Mouse (Mus musculus) C2C12 (cell line): ENCODE measurements around the gene Capn11. TPM values are rescaled to one million over a fixed set of nuclear protein-coding genes. Genes with fewer than 3 reads are reported as not detected.

Experiments
- H3K27me3 ChIP-seq: one replicate; pipeline ENCODE4 v1.6.1; 2011; ENCODE audit not compliant: control insufficient read depth, insufficient read depth, insufficient read length
- H3K36me3 ChIP-seq: one replicate; pipeline ENCODE4 v1.6.1; 2011; ENCODE audit not compliant: control insufficient read depth, insufficient read depth
- H3K4me3 ChIP-seq: one replicate; pipeline ENCODE4 v1.5.1; 2011; ENCODE audit warnings: mild to moderate bottlenecking, control low read depth; ENCODE audit not compliant: poor library complexity, insufficient read depth, severe bottlenecking
- H3K79me2 ChIP-seq: one replicate; pipeline ENCODE4 v1.6.1; 2011; ENCODE audit not compliant: control insufficient read depth, insufficient read depth
- H3K79me3 ChIP-seq: one replicate; pipeline ENCODE4 v1.6.1; 2011; ENCODE audit warnings: low read depth, control low read depth
- H3ac ChIP-seq: one replicate; pipeline ENCODE3; 2011; ENCODE audit warnings: low read depth; ENCODE audit not compliant: control insufficient read depth, insufficient read length
- CEBPB ChIP-seq: IDR thresholded peaks from one replicate; pipeline ENCODE4 v1.6.1; 2011; ENCODE audit warnings: low read depth, mild to moderate bottlenecking, control low read depth, moderate library complexity
- CTCF ChIP-seq: IDR thresholded peaks from one replicate; pipeline ENCODE4 v1.5.1; 2011; ENCODE audit not compliant: control insufficient read depth, insufficient read depth, insufficient read length
- FOSL1 ChIP-seq: IDR thresholded peaks from one replicate; pipeline ENCODE4 v1.8.0; 2011; ENCODE audit warnings: mild to moderate bottlenecking, low read length; ENCODE audit not compliant: poor library complexity, insufficient read depth, severe bottlenecking
- MAX ChIP-seq: IDR thresholded peaks from one replicate; pipeline ENCODE4 v1.6.1; 2011; ENCODE audit warnings: mild to moderate bottlenecking, control low read depth
- MYOD1 ChIP-seq: IDR thresholded peaks from one replicate; pipeline ENCODE4 v1.6.1; 2011; ENCODE audit warnings: low read depth; ENCODE audit not compliant: control insufficient read depth, insufficient read length
- MYOG ChIP-seq: IDR thresholded peaks from one replicate; pipeline ENCODE4 v1.6.1; 2011; ENCODE audit not compliant: control insufficient read depth, insufficient read length; ENCODE audit errors: extremely low read depth
- USF1 ChIP-seq: IDR thresholded peaks from one replicate; pipeline ENCODE4 v1.6.1; 2011; ENCODE audit warnings: low read depth, mild to moderate bottlenecking, control low read depth, moderate library complexity
- polyA plus RNA-seq: library from polyadenylated mRNA; unstranded; fragments of >200 nt; fragmentation: generic; extraction: Trizol; gene quantifications from one replicate; pipeline ENCODE4 v1.2.1, GENCODE M21; 2012; ENCODE audit warnings: missing spikeins

The Capn11 gene
- polyA plus RNA-seq, 1 experiment = 0.04 TPM

DNA sequence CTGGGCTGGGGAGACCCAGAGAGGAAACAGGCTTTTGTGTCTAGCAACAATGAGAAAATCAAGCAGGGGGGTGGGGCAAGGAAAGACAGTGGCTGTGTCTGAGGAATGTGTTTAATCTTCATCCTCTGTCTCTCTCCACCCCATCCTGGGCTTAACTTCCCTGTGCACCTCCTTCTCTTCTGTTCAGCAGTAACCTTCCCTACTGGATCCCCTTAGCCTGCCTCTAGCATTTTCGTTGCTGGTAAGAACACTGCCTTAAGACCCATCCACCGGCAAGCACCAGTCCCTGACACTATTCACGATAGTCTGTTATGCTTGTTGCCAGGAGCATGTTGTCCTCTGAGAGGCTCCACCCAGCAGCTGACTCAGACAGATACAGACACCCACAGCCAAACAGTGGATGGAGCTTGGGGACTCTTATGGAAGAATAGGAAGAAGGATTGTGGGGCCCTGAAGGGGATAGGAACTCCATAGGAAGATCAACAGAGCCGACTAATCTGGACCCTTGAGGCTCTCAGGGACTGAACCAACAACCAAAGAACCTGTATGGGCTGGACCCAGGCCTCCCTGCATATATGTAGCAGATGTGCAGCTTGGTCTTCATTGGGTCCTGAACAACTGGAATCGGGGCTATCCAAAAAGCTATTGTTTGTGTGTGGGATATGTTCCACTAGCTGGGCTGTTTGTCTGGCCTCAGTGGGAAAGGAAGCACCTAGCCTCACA lies 48.8 kb downstream of the Capn11 start:
- Histone ChIP-seq H3ac (no peak overlapping the region), H3K4me3 (no peak overlapping the region), H3K79me3 (no peaks in the 10 kb centered on the region), H3K79me2 (no peaks in the 10 kb centered on the region), H3K36me3 (no peaks in the 10 kb centered on the region), H3K27me3 (no peaks in the 10 kb centered on the region)
- TF ChIP-seq MYOD1 = no peak
- TF ChIP-seq MYOG = no peak
- no peak for TF ChIP-seq USF1
- TF ChIP-seq FOSL1 = no peak
- no peak for TF ChIP-seq MAX
- TF ChIP-seq CEBPB = no peak
- no peak for TF ChIP-seq CTCF

DNA sequence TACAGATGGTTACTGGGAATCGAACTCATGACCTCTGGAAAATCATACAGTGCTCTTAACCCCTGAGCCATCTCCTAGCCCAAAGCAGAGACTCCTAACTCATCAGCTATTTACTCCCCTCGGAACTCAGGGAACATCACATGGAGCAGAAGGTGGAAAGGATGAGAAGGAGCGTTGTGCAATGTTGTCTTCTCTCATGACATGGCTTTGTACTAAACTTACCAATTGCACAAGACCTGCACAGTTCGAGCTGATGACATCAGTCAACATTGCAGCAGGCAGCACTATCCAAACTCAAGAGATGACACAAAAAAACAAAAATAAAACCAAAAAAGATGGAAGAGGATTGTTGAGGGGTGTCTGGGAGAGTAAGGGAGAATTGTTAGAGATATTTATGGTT lies 50.7 kb downstream of the Capn11 start:
- TF ChIP-seq CEBPB (peak; percentile 40), CTCF (no peak)

DNA sequence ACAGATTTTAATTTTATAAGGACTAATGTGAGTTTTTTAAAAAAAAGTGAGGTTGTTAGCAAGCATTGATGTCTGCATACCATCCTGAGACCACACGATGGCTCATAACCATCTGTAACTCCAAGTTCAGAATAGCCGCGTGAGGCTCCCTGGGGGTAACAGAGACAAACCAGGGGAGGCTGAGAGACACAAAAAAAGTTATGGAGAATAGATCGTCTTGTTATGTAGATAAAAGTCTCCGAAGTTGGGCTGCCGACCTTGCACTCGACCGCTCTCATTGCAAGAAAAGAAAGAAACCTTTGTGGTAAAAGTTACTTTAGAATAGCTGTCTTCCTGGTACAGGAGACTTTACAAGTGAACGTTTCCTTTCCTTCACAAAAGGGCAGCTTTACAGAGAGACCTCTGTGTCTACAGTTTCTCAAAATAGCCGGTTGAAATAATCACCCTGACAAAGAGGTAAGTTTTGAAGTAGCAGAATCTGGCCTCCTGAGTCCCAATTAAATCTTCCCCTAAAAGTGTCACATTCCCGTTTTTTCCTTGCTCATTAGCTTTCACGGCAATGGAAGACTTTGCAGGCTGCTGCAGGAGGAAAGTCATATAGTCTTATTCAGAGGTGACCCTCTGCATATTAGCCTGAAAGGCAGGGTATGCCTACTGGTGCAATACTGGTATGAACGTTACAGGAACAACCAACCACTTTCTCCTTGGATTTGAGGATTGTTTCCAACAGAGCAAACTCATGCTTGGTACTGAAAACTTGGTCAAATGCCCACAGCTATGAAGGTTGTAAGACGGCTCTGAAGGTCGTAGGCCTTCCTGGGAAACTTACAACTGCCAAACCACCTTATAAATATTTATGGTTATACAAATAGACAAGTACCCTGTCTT lies 51.9 kb downstream of the Capn11 start:
- H3K4me3 ChIP-seq = no peak overlapping the region
- no peaks in the 10 kb centered on the region for H3K27me3 ChIP-seq
- no peaks in the 10 kb centered on the region for H3K36me3 ChIP-seq
- no peak for TF ChIP-seq FOSL1
- no peak for TF ChIP-seq MYOG
- TF ChIP-seq CTCF = no peak
- TF ChIP-seq MAX = no peak
- TF ChIP-seq CEBPB = no peak
- no peak for TF ChIP-seq USF1
- no peak for TF ChIP-seq MYOD1
- H3K79me2 ChIP-seq = no peaks in the 10 kb centered on the region
- H3K79me3 ChIP-seq = no peaks in the 10 kb centered on the region
- H3ac ChIP-seq = no peak overlapping the region

More for the DNA sequence above, 50.7 kb downstream of the Capn11 start:
- Histone ChIP-seq H3ac (no peak overlapping the region), H3K79me2 (no peaks in the 10 kb centered on the region), H3K4me3 (no peak overlapping the region), H3K79me3 (no peaks in the 10 kb centered on the region), H3K27me3 (no peaks in the 10 kb centered on the region), H3K36me3 (no peaks in the 10 kb centered on the region)

DNA sequence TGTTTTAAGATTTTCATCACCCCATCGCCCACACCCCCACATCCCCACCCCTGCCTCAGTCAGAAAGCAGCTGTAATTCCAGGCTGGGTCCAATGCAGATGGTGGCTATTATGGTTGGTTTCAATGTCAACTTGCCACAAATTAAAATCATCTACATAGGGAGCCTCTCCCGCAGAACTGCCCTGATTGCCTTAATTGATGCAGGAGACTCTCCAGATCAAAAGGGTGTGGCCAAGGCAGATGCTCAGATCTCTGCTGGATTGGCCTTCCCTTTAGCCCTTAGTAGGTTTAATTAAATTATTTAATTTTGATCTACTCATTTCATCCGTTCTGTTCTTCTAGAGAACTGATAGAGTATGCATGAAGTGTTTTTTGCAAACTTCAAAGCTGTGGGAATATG lies 56.1 kb downstream of the Capn11 start:
- no peaks in the 10 kb centered on the region for H3K79me2 ChIP-seq
- H3K36me3 ChIP-seq = no peaks in the 10 kb centered on the region
- H3K79me3 ChIP-seq = no peaks in the 10 kb centered on the region
- H3K4me3 ChIP-seq = no peak overlapping the region
- TF ChIP-seq FOSL1 (no peak), CTCF (no peak), USF1 (no peak), CEBPB (no peak), MYOG (no peak), MAX (no peak), MYOD1 (no peak)
- H3K27me3 ChIP-seq = no peaks in the 10 kb centered on the region
- no peak overlapping the region for H3ac ChIP-seq

DNA sequence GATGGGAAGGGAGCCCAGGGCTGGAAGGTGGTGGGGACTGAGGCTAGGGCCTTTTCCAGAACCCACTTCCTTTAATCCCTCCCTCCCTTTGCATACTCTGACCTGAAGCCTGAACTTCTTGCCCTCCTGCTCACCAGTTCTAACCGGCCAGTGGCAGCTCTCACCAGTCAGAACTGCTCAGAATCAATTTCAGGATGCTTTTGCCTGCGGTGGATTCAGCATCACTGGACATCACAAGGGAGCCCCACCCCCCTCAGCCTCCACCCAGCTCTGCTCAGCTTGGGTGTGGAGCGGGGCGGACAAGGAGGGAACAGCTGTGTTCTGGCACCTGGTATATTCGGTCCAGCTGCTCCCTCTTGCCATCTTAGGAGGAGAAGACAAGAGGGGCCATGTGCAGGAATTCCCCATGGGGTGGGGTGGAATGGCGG lies 57.2 kb downstream of the Capn11 start, which contains the start of gene Mymx:
Gene Mymx (minus strand): TSS at position 226 of the 428 bp plus-strand sequence.
- Histone ChIP-seq H3ac (no peak within 1 kb of the TSS), H3K4me3 (no peak within 1 kb of the TSS), H3K79me3 (no peaks in the 10 kb centered on the region), H3K36me3 (no peaks in the 10 kb centered on the region), H3K79me2 (no peaks in the 10 kb centered on the region), H3K27me3 (no peaks in the 10 kb centered on the region)
- TF ChIP-seq MYOG = no peak

DNA sequence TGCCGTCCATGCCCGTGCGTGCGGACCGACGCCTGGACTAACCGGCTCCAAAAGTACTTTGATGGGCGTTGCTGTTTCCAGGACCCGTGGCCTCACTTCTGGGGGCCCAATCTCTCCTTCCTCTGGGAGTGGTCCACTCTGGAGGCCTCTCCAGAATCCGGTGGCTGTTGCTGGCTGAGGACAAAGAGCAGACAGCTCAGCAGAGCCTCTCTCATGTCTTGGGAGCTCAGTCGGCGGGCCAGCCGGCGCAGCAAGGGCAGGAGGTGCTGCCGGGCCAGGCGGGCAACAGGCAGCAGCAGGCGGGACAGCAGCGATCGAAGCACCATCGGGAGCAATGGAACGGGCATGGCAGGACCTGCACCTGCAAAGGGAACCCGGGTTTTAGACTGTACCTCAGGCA lies 57.8 kb downstream of the Capn11 start:
- H3K36me3 ChIP-seq = no peaks in the 10 kb centered on the region
- H3K79me3 ChIP-seq = no peaks in the 10 kb centered on the region
- TF ChIP-seq FOSL1 (no peak), CTCF (no peak), USF1 (no peak), MAX (no peak), MYOD1 (no peak), MYOG (no peak), CEBPB (no peak)
- H3K4me3 ChIP-seq = no peak overlapping the region
- H3ac ChIP-seq = no peak overlapping the region
- H3K27me3 ChIP-seq = no peaks in the 10 kb centered on the region
- no peaks in the 10 kb centered on the region for H3K79me2 ChIP-seq
